Mouse (Mus musculus): Measurements from ENCODE around the gene Apol8. TPM values are rescaled to one million over a fixed set of nuclear protein-coding genes. Genes with fewer than 3 reads are reported as not detected.
A peak's percentile ranks its signal among the peaks of the same experiment; 100 is the strongest.
"Not testable (repeated sequence)": the region's sequence is repeated elsewhere in the genome, so short reads cannot be mapped to it uniquely, and the experiment has no call there.

Gene Apol8
- total RNA-seq, 1 experiment from 2014 or later, result 0.27 TPM

GRCm38 (mm10) chr15:77757586-77758226 lies 903 bp upstream of the Apol8 start:
- no peak for ATAC-seq (replicated peaks; ENCODE audit: low read depth, poor library complexity, severe bottlenecking)

DNA sequence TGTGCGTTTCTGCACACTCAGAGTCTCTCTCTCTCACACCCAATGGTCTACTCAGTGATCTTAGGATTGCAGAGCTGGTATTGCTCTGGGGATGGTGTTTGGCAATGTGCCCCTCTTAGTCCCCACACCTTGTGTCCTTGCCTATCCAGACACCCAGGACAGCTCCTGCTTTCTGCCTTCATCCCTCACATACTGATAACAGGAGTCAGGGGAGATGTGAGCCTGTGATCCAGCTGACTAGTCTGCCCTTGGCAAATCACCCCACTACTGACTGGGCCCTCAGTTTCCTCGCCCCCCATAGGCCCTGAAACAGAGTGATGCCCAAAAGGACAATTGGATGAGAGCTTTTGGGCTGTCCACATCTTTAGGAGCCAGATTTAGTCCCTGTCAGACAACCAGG lies 722 bp downstream of the Apol8 start:
- ATAC-seq (replicated peaks; ENCODE audit: low read depth, poor library complexity, severe bottlenecking), result no peak

GRCm38 (mm10) chr15:77755132-77755531 lies 1.7 kb downstream of the Apol8 start:
- ATAC-seq (replicated peaks; ENCODE audit: low read depth, poor library complexity, severe bottlenecking), result no peak

- ATAC-seq (replicated peaks; ENCODE audit: low read depth, poor library complexity, severe bottlenecking), result no peak
These were observed 4.4 kb downstream of the Apol8 start for GRCm38 (mm10) chr15:77752443-77752842.

- ATAC-seq (replicated peaks; ENCODE audit: low read depth, poor library complexity, severe bottlenecking), result peak; percentile 81; the same call in 1 of the 2 replicates
These were observed 6.3 kb downstream of the Apol8 start for GRCm38 (mm10) chr15:77750461-77750860.

GRCm38 (mm10) chr15:77749717-77750116 lies 7.1 kb downstream of the Apol8 start:
- no peak for ATAC-seq (replicated peaks; ENCODE audit: low read depth, poor library complexity, severe bottlenecking)

DNA sequence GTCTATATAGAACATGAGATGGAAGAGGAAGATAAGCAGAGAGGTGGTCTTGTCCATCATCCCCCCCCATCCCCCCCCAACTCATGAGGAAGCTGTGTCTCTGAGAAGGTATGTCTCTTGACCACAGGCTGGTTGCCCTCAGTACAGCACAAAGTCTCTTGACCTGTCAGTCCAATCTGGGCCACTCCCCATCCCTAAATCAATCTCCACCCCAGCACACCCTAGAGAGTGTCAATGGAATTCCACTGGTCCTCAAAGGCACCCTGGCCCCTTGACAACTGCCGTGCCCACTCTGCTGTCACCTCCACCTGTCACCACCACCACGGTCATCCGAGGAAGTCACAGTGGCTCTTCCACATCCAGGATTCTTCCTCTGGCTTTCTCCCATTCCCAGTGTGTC lies 8.4 kb downstream of the Apol8 start:
- ATAC-seq (replicated peaks; ENCODE audit: low read depth, poor library complexity, severe bottlenecking), result no peak

GRCm38 (mm10) chr15:77746326-77746725 lies 10.5 kb downstream of the Apol8 start:
- no peak for ATAC-seq (replicated peaks; ENCODE audit: low read depth, poor library complexity, severe bottlenecking)

- no peak for ATAC-seq (replicated peaks; ENCODE audit: low read depth, poor library complexity, severe bottlenecking)
These were observed 11.7 kb downstream of the Apol8 start for GRCm38 (mm10) chr15:77745081-77745480.

- no peak for ATAC-seq (replicated peaks; ENCODE audit: low read depth, poor library complexity, severe bottlenecking)
These were observed 12.2 kb downstream of the Apol8 start for GRCm38 (mm10) chr15:77744632-77745031.

- ATAC-seq (replicated peaks; ENCODE audit: low read depth, poor library complexity, severe bottlenecking), result not testable (repeated sequence)
These were observed 15.2 kb downstream of the Apol8 start for GRCm38 (mm10) chr15:77741556-77741955.

- no peak; the same call in 1 of the 2 replicates for ATAC-seq (replicated peaks; ENCODE audit: low read depth, poor library complexity, severe bottlenecking)
These were observed 16.1 kb downstream of the Apol8 start for GRCm38 (mm10) chr15:77740511-77741297.

DNA sequence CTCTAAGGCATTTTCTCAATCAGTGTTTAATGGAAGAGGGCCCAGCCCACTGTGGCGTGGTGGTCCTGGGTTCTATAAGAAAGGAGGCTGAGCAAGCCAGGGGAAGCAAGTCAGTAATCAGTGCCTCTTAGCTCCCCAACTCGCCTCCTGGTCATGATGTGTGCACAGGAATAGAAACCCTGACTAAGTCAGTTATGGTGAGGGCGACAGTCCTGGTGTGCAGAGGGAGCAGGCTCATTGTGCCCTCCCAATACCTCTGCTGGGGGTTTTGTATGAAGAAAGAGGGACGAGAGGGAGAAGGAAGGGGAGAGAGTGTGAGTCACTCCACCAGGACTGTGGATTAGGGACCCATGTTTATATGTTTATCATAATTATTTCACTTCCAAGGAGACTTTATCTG lies 22.9 kb downstream of the Apol8 start:
- ATAC-seq (replicated peaks; ENCODE audit: low read depth, poor library complexity, severe bottlenecking), result not testable (repeated sequence)

DNA sequence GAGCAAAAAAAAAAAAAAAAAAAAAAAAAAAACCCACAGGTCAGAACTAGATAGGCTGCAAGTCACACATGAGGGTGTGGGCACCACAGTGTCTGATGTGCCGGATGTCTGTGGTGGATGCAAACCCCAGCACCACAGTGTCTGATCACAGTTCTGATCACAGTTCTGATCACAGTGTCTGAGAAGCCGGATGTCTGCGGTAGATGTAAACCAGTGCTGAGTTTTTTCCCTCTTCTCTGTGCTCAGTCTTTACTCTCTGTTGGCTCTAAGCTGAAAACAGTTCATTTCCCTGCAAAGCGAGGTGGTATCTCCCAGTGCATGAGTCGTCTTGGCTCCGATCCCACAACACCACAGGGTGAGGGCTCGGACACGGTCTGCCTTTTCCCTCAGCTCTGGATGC lies 23.4 kb downstream of the Apol8 start:
- ATAC-seq (replicated peaks; ENCODE audit: low read depth, poor library complexity, severe bottlenecking), result peak; percentile 96

GRCm38 (mm10) chr15:77732851-77733250 lies 24.0 kb downstream of the Apol8 start:
- not testable (repeated sequence) for ATAC-seq (replicated peaks; ENCODE audit: low read depth, poor library complexity, severe bottlenecking)

DNA sequence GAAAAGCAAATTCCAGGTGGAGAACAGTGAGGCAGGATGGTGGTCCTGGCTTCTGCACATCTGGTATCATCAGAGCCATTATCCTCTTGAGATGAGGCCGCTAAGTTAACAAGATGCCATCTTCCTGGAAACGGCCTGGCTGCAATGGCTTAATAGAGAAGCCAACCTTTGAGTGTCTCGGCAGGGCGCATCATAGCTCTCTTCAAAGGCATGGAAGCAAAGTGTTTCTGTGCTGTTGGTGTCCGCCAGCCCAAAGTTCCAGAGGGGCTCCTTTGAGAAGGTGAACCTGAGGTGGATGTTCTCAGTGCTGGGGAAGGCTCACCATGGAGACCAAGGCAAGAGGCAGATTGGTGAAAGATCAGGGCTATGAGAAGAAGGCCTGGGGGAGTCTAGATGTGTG lies 25.2 kb downstream of the Apol8 start:
- no peak for ATAC-seq (replicated peaks; ENCODE audit: low read depth, poor library complexity, severe bottlenecking)

GRCm38 (mm10) chr15:77728739-77729138 lies 28.1 kb downstream of the Apol8 start, which contains the start of gene Apol9b:
Gene Apol9b (plus strand): TSS chr15:77729039.
- not testable (repeated sequence) for ATAC-seq (replicated peaks; ENCODE audit: low read depth, poor library complexity, severe bottlenecking)

DNA sequence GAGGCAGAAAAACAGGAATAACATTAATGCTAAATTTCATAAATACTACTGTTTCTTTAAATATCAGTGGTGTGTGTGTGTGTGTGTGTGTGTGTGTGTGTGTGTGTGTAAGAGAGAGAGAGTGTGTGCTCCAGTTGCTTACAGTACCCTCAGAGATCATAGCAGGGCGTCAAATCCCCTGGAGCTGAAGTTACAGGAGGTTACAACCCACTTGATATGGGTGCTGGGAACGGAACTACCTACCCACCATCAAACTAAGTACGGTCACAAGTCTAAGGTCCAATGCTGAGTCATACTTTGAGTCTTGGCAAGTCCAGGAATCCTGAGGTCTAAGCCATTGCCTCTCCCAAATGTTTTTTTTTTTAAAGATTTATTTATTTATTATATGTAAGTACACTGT lies 29.1 kb downstream of the Apol8 start:
- ATAC-seq (replicated peaks; ENCODE audit: low read depth, poor library complexity, severe bottlenecking), result not testable (repeated sequence)

- ATAC-seq (replicated peaks; ENCODE audit: low read depth, poor library complexity, severe bottlenecking), result peak; percentile 66
These were observed 29.7 kb downstream of the Apol8 start for GRCm38 (mm10) chr15:77727139-77727538.

DNA sequence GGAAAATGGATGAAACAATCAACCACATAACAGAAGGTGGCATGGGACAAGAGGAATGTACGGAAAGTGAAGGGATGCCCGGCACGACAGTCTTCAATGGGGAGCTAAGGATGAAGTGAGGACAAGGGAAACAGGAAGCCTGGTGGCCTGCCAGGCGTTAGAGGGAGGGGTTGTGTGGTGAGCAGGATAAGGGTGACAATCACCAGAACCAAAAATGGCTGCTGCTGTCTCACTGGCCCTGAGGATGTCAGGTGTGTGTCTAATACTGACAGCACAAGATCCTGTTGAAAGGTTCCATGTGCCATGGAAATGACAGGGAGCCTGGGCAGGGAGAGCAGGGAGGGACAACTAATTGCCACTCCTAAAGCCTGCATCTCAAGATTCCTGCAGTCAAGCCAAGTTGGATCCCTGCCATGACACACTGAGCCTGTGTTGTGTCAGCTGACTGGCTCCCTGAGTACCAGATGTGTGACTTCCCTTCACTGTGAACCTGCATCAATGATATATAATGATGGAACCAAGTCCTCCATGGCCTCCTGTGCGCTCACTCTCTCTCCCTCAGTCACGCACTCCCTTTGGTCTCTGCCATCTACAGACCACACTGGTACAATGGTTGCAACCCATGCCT lies 31.3 kb downstream of the Apol8 start:
- not testable (repeated sequence) for ATAC-seq (replicated peaks; ENCODE audit: low read depth, poor library complexity, severe bottlenecking)

Measured in common myeloid progenitor, adult 5-6 weeks (primary cell).